Mouse (Mus musculus) heart, adult 2 months (tissue): ENCODE data around the gene Crat. TPM values are rescaled to one million over a fixed set of nuclear protein-coding genes. Genes with fewer than 3 reads are reported as not detected.
A peak's percentile ranks its signal among the peaks of the same experiment; 100 is the strongest.

Source experiments
- DNase-seq, 2 experiments: peaks; one replicate each; pipeline ENCODE4 v3.0.0; 2021
- H3K27ac ChIP-seq: fragments of 200-600 bp; 2 replicates; pipeline ENCODE4 v1.8.1; 2022
- H3K27me3 ChIP-seq: fragments of 200-500 bp; 2 replicates; pipeline ENCODE4 v1.6.1; 2012; ENCODE audit warnings: mild to moderate bottlenecking, low read length, inconsistent platforms, mixed read lengths; ENCODE audit not compliant: control insufficient read depth, insufficient read depth
- H3K36me3 ChIP-seq: fragments of 200-500 bp; 2 replicates; pipeline ENCODE4 v1.6.1; 2012; ENCODE audit warnings: low read length, inconsistent platforms; ENCODE audit not compliant: control insufficient read depth, insufficient read depth
- H3K4me1 ChIP-seq: fragments of 200-500 bp; 2 replicates; pipeline ENCODE4 v1.6.1; 2011; ENCODE audit warnings: low read length; ENCODE audit not compliant: control insufficient read depth, insufficient read depth
- H3K4me3 ChIP-seq: fragments of 200-600 bp; 2 replicates; pipeline ENCODE4 v1.8.1; 2022
- H3K79me2 ChIP-seq: fragments of 200-500 bp; replicated peaks from 2 replicates; pipeline ENCODE4 v1.6.1; 2012; ENCODE audit warnings: mild to moderate bottlenecking, inconsistent platforms, low read length, moderate library complexity, mixed read lengths; ENCODE audit not compliant: control insufficient read depth, insufficient read depth
- H3K9ac ChIP-seq: fragments of 200-500 bp; 2 replicates; pipeline ENCODE4 v1.6.1; 2012; ENCODE audit warnings: low read depth, mild to moderate bottlenecking, control low read depth, inconsistent platforms, low read length, mixed read lengths
- CTCF ChIP-seq: fragments of 200-600 bp; IDR thresholded peaks from 2 replicates; pipeline ENCODE4 v1.8.1; 2022; ENCODE audit warnings: antibody characterized with exemption, mild to moderate bottlenecking, moderate library complexity
- EP300 ChIP-seq: fragments of 200-500 bp; IDR thresholded peaks from 2 replicates; pipeline ENCODE4 v1.6.1; 2011; ENCODE audit warnings: low read depth, low read length, control low read depth; ENCODE audit not compliant: insufficient read depth
- POLR2A ChIP-seq: fragments of 200-500 bp; IDR thresholded peaks from 2 replicates; pipeline ENCODE4 v1.6.1; 2011; ENCODE audit warnings: mild to moderate bottlenecking, low read depth, low read length, control low read depth; ENCODE audit not compliant: insufficient read depth
- WGBS: fragments of 180-500 bp; shearing (Covaris S2); methylation state at CpG from one replicate; pipeline ENCODE4 v1.1.7; 2018; 5-methylcytosine and 5-hydroxymethylcytosine counted together
- intact Hi-C: fragments of 180-260 bp; cut with DNase I; formaldehyde crosslinking; loops from one replicate; pipeline ENCODE4 v1.15.1; 2025
- polyA plus RNA-seq: library from polyadenylated mRNA; depleted of rRNA; stranded (reverse); fragments of >200 nt; gene quantifications from 2 replicates; pipeline ENCODE4 v1.2.3, GENCODE M21; 2012
- total RNA-seq, 2 experiments: library from RNA; stranded (reverse); gene quantifications; 2 replicates each; pipeline ENCODE4 v1.2.3; 2021

The Crat gene
- total and polyA plus RNA-seq, 3 experiments, result 452 to 695 (median 542) TPM

DNA sequence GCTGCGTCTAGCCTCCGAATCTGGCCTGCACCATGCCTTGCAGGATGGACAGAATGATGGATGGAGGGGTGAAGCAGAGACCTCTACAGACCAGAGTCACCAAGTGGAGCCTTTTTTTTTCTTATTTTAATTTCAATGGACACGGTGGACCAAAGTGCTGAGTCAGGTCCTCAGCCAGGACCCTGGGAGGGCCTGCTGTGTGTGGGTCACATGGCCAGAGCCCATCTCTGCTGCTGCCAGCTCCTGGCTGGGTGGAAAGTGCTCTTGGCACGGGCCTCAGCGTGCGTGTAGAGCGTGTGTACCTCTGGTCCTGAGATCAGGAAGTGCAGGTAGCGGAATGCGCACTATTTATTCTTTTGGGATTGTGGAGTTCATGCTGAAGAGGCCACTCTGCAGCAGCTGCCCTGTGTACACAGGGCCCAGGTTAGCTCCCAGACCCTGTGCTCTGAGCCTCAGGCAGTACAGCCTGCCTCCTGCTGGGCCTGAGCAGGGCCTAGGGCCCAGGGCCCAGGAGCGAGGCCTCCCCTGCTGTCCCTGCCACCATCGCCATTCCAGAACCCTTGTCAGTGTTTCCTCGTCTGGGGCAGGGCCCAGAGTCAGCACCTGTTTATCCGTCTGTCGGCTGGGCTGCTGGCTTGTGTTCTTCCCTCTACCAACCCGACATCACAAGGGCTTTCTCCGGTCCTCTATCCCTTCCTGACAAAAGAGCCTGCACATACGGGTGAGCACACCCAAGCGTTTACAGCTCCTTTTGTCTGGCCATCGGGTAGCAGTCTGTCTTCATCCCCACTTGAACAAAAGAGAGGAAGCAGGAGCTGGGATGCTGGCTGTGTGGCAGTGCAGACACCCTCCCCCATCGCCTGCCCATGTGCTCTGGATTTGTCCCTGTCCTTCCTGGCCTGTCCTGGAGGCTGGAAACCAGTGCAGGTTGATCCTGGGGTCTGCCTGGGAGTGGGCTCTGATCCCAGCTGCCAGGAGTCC lies 16.1 kb downstream of the Crat start:
- H3K79me2 ChIP-seq, result no peaks in the 10 kb centered on the region
- 59% methylated on average over 20 of the region's 20 CpGs for WGBS
- DNase-seq, result no peak
- H3K27ac ChIP-seq, result no peak overlapping the region
- H3K27me3 ChIP-seq, result no peaks in the 10 kb centered on the region
- no peak overlapping the region for H3K4me3 ChIP-seq
- H3K4me1 ChIP-seq, result peaks cover 1% of the 10 kb centered on the region; the same call in 1 of the 2 replicates
- no peak overlapping the region for H3K9ac ChIP-seq
- TF ChIP-seq EP300, result no peak
- TF ChIP-seq POLR2A, result no peak
- no peak for TF ChIP-seq CTCF
- peaks cover 2% of the 10 kb centered on the region; the same call in 1 of the 2 replicates for H3K36me3 ChIP-seq
- intact Hi-C loops, result no loop called here

DNA sequence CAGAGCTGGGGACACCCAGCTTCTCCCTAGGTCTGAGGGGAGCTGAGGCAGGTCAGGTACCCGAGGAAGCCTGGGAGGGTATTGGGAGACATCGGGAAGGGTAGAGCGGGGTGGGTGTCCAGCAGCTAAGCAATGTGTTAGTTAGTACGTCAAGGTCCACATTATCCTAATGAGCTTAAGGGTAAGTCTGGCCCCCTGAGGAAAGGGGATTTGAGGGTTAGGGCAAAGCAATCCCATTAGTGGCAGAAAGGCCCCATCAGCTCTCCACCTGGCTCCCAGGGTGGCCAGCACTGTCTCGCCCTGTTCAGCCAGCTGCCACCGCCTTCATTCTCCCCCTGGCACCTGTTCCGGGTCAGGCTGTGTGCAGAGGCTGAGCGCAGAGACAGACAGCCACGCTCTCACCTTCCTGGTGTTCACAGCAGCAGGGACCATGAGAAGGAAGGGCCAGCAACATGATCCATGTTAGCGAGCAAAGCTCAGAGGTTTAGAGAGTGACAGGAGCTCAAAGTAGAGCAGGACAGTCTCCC lies 17.6 kb downstream of the Crat start:
- peaks cover under 1% of the 10 kb centered on the region; the same call in 1 of the 2 replicates for H3K36me3 ChIP-seq
- 92% methylated on average over 10 of the region's 10 CpGs for WGBS
- no peak overlapping the region for H3K4me3 ChIP-seq
- H3K4me1 ChIP-seq, result peaks cover 5% of the 10 kb centered on the region
- TF ChIP-seq CTCF (no peak), POLR2A (no peak), EP300 (no peak)
- no peaks in the 10 kb centered on the region for H3K79me2 ChIP-seq
- intact Hi-C loops, result no loop called here
- H3K27me3 ChIP-seq, result no peaks in the 10 kb centered on the region
- no peak overlapping the region for H3K27ac ChIP-seq
- no peak overlapping the region for H3K9ac ChIP-seq
- DNase-seq, result no peak

DNA sequence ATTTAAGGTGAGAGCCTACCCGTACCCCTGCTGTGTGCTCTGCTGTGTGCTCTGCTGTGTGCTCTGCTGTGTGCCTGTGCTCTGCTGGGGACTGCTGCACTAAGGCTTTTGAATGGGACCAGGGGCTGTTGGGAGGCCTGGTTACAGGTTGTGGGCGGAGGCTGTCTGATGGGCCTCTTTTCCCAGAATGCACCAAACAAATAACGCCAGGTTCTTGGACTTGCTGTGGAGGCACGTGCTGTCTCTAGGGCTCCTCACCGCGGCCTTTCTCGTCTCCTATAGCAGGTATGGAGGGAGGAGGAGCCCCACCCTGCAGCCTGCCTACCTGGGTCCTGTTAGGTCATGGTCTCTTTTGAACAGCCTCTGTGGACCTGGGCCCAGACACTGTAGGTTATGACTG lies 19.4 kb downstream of the Crat start:
- Histone ChIP-seq H3K9ac (no peak overlapping the region), H3K4me3 (no peak overlapping the region), H3K4me1 (peaks cover 3% of the 10 kb centered on the region), H3K27ac (no peak overlapping the region), H3K36me3 (no peaks in the 10 kb centered on the region), H3K79me2 (no peaks in the 10 kb centered on the region), H3K27me3 (no peaks in the 10 kb centered on the region)
- TF ChIP-seq POLR2A, result no peak
- no peak for TF ChIP-seq CTCF
- no peak for TF ChIP-seq EP300
- no peak for DNase-seq
- intact Hi-C loops, result no loop called here
- WGBS, result 87% methylated on average over 7 of the region's 7 CpGs

DNA sequence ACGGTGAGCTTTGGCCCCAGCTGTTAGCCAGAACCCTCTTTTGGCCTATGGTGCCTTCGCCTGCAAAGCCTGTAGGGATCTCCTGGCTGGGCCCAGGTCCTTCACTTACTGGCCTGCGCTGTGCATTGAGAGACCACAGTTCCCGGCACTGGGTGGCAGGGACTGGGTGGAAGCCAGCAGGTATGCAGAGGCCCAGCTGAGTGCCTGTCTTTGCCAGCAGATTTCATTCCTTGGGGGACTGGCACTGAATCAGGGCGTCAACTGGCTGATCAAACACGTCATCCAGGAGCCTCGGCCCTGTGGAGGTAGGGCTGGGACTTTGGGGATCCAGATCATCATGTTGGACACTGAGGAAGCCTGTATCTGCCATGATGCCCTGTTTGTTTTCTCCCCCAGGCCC lies 19.9 kb downstream of the Crat start:
- no peak for DNase-seq
- H3K9ac ChIP-seq, result no peak overlapping the region
- TF ChIP-seq POLR2A (no peak), EP300 (no peak), CTCF (no peak)
- WGBS, result 81% methylated on average over 7 of the region's 7 CpGs
- H3K4me3 ChIP-seq, result no peak overlapping the region
- H3K27ac ChIP-seq, result no peak overlapping the region
- H3K4me1 ChIP-seq, result peaks cover 3% of the 10 kb centered on the region
- H3K36me3 ChIP-seq, result no peaks in the 10 kb centered on the region
- intact Hi-C loops, result no loop called here
- H3K79me2 ChIP-seq, result no peaks in the 10 kb centered on the region
- H3K27me3 ChIP-seq, result no peaks in the 10 kb centered on the region

DNA sequence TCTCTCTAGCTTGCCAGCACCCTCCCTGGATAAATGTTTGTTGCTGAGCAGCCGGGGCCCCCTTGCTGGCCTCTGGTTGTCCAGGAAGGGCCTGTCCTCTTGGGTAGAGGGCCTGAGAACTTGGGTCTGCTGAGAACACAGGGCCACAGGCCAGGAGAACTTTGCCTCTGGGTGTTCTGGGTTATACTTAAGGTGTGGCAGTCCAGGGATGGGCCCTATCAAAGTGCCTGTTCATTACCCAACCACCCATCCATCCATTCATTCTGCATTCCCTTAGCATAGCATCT lies 22.3 kb downstream of the Crat start:
- H3K9ac ChIP-seq, result no peak overlapping the region
- no peak for DNase-seq
- TF ChIP-seq POLR2A, result no peak
- TF ChIP-seq CTCF, result no peak
- H3K79me2 ChIP-seq, result no peaks in the 10 kb centered on the region
- H3K4me1 ChIP-seq, result peaks cover 3% of the 10 kb centered on the region
- peak overlapping the region; percentile 95 for H3K4me3 ChIP-seq
- H3K27me3 ChIP-seq, result no peaks in the 10 kb centered on the region
- intact Hi-C loops, result no loop called here
- peak overlapping the region; percentile 82 for H3K27ac ChIP-seq
- WGBS, result 10% methylated on average over 1 of the region's 1 CpGs
- no peaks in the 10 kb centered on the region for H3K36me3 ChIP-seq
